Mouse (Mus musculus) hindbrain, embryonic 14.5 days (tissue): ENCODE data around the gene Drd4. TPM values are rescaled to one million over a fixed set of nuclear protein-coding genes. Genes with fewer than 3 reads are reported as not detected.

Source experiments
- ATAC-seq: fragments of 200-750 bp; cut with Nextera tagmentation; 2 replicates; pipeline ENCODE4 v1.8.0; 2017; ENCODE audit warnings: moderate number of reproducible peaks, mild to moderate bottlenecking, moderate TSS enrichment, moderate library complexity; ENCODE audit not compliant: low FRiP score
- DNase-seq: peaks from one replicate; pipeline ENCODE4 v3.0.0-alpha.2; 2015; ENCODE audit warnings: low spot score
- H3K27ac ChIP-seq: fragments of 300-500 bp; sonication (generic); 2 replicates; pipeline ENCODE4 v1.5.1; 2014; ENCODE audit warnings: mild to moderate bottlenecking, moderate library complexity
- H3K27me3 ChIP-seq: fragments of 300-500 bp; sonication (generic); 2 replicates; pipeline ENCODE4 v1.6.1; 2014; ENCODE audit warnings: mild to moderate bottlenecking, low read length, mixed read lengths; ENCODE audit not compliant: control insufficient read depth, insufficient read depth
- H3K36me3 ChIP-seq: fragments of 300-500 bp; sonication (generic); replicated peaks from 2 replicates; pipeline ENCODE4 v1.6.1; 2014; ENCODE audit not compliant: control insufficient read depth, insufficient read depth
- H3K4me1 ChIP-seq: fragments of 300-500 bp; sonication (generic); replicated peaks from 2 replicates; pipeline ENCODE4 v1.6.1; 2014; ENCODE audit warnings: antibody characterized with exemption, low read length, mixed read lengths; ENCODE audit not compliant: control insufficient read depth, insufficient read depth
- H3K4me2 ChIP-seq: fragments of 300-500 bp; sonication (generic); replicated peaks from 2 replicates; pipeline ENCODE4 v1.6.1; 2014; ENCODE audit warnings: mild to moderate bottlenecking, moderate library complexity
- H3K4me3 ChIP-seq: fragments of 300-500 bp; sonication (generic); replicated peaks from 2 replicates; pipeline ENCODE4 v1.5.1; 2014; ENCODE audit warnings: mild to moderate bottlenecking, low read length
- H3K9ac ChIP-seq: fragments of 300-500 bp; sonication (generic); 2 replicates; pipeline ENCODE4 v1.6.1; 2014
- H3K9me3 ChIP-seq: fragments of 300-500 bp; sonication (generic); 2 replicates; pipeline ENCODE4 v1.6.1; 2016; ENCODE audit warnings: low read length; ENCODE audit not compliant: control insufficient read depth
- WGBS: fragments of 180-500 bp; shearing (Covaris S2); extraction: QIAGEN DNeasy Blood & Tissue Kit; methylation state at CpG from one replicate; pipeline ENCODE4 v1.1.7; 2014; 5-methylcytosine and 5-hydroxymethylcytosine counted together
- polyA plus RNA-seq: library from polyadenylated mRNA; unstranded; fragments of >200 nt; fragmentation: Nextera tagmentation; extraction: Ambion mirVana; gene quantifications from 2 replicates; pipeline ENCODE4 v1.2.1, GENCODE M21; 2014

Gene Drd4
- polyA plus RNA-seq, 1 experiment from 2014 or later, result 0.88 TPM

DNA sequence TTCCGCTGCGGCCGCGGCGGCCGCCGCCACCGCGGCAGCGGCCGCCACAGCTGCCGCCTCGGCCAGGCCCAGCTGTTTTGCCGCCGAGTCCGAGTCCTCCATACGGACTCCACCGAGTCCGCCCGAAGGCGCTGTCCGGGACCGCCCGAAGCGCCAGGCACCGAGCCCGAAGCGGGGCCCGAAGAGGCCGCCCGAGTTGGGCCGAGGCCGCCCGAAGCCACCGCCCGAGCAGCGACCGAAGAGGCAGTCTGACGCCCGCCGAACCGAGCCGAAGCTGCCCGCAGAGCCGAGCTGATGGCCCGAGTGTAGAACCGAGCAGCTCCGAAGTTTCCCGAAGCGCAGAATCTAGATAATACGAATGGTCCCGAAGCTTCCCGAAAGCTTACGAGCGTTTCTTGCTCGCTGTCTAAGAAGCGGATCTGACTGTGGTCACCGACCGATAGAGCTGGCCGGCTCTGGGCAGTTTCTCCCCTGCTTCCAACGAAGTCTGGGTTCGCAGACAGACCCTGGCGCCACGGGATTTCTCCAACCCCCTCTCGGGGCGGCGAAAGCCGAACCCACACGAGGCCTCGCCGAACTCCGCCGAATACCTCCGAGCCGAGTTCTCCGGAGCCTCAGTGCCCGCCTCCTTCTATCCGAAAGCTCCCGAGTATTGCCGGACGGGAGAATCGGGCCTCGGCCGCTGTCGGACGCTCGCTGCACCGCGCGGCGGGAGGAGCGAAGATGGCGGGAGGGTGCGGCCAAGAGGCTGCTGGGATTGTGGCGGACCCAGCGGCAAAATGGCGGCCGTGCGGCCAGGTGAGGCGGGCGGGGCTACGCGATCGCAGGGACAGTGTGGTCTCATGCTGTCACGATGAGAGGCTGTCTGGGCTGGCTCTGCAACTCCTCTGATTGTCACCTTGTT lies 35.9 kb downstream of the Drd4 start, which contains the start of the genes Deaf1 and Tmem80:
TSS of gene Deaf1 (minus strand) at position 222 of the 904 bp plus-strand sequence.
TSS of gene Tmem80 (plus strand) at position 271 of the 904 bp plus-strand sequence.
- peaks cover 23% of the 10 kb centered on the region for H3K36me3 ChIP-seq
- H3K27me3 ChIP-seq, result no peaks in the 10 kb centered on the region
- H3K4me2 ChIP-seq, result peak within 1 kb of the TSS; percentile 98
- peak within 1 kb of the TSS; percentile 100 for H3K27ac ChIP-seq
- H3K4me3 ChIP-seq, result peak within 1 kb of the TSS; percentile 86
- ATAC-seq (peak; percentile 95), DNase-seq (peak; percentile 100)
- H3K9ac ChIP-seq, result peak within 1 kb of the TSS; percentile 94
- WGBS, result under 1% methylated on average over 102 of the region's 105 CpGs
- peaks cover 36% of the 10 kb centered on the region for H3K4me1 ChIP-seq
- H3K9me3 ChIP-seq, result no peaks in the 10 kb centered on the region

DNA sequence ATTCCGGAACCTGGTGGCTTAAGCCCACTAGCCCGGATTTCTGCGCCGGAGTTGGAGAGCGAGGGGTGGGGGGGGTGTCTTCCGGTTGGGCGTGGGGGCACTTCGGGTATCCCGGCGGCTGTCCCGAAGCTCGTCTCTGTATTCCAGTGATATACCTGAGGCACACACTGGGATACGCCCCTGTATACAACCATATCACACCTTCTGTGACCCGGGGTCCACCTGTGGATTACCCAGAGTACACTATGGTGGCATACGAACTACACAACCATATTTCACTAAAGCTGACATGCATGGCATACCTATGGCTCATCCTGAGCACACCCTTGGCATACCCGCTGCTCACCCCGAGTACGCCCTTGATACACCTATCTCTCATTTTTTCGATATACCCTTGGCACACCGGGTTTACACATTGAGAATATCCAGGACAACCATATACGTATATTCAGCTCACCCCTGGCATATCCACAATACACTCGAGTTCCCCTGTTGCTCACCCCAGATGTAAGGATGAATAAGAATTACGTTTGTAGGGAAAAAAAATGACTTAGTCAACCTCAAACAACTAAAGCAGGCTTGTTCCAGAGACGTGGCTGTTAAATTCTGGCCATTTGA lies 36.7 kb downstream of the Drd4 start:
- Histone ChIP-seq H3K4me3 (peak overlapping the region; percentile 86), H3K36me3 (peaks cover 23% of the 10 kb centered on the region), H3K4me1 (peaks cover 36% of the 10 kb centered on the region), H3K4me2 (peak overlapping the region; percentile 98), H3K9ac (peak overlapping the region; percentile 94), H3K9me3 (no peaks in the 10 kb centered on the region), H3K27me3 (no peaks in the 10 kb centered on the region), H3K27ac (peak overlapping the region; percentile 100)
- WGBS, result 19% methylated on average over 24 of the region's 24 CpGs
- DNase-seq, result peak; percentile 25
- ATAC-seq, result peak; percentile 32; the same call in 1 of the 2 replicates

DNA sequence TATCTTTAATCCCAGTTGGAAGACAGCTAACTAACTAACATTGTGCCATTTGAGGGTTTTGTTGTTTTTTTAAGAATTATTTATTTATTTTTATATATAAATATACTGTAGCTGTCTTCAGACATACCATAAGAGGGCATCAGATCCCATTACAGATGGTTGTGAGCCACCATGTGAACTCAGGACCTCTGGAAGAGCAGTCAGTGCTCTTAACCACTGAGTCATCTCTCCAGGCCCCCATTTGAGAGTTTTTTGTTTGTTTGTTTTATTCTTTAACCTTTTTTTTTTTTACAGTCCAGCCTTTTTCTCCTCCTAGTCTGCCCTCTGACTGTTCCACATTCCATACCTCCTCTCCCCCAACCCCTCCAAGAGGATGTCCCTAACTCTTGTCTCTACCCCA lies 38.9 kb downstream of the Drd4 start:
- Histone ChIP-seq H3K9ac (no peak overlapping the region), H3K27ac (no peak overlapping the region), H3K4me2 (no peak overlapping the region), H3K36me3 (peaks cover 24% of the 10 kb centered on the region), H3K4me3 (no peak overlapping the region), H3K27me3 (no peaks in the 10 kb centered on the region), H3K9me3 (no peaks in the 10 kb centered on the region), H3K4me1 (peaks cover 22% of the 10 kb centered on the region)
- DNase-seq, result no peak
- ATAC-seq, result no peak

DNA sequence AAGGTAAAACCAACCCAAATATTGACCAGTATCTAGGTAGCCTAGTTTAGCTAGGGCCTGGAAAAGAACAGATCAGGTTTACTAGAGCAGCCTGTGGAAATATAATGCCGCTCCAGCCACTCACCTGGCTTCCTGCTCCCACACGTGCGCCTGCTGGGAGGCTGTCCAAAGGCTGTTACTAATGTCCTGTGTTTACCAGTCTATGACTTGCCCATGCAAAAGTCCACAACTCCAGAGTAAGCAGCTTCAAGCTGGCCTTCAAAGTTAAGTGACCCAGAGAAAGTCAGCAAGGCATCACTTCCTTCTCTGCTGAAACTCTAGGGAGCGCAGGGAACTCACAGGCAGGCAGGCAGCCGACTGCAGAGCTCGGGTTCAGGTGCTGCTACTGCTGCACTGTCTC lies 40.2 kb downstream of the Drd4 start:
- H3K9ac ChIP-seq, result no peak overlapping the region
- H3K27me3 ChIP-seq, result no peaks in the 10 kb centered on the region
- H3K4me2 ChIP-seq, result no peak overlapping the region
- WGBS, result 91% methylated on average over 6 of the region's 6 CpGs
- no peak for DNase-seq
- peaks cover 34% of the 10 kb centered on the region for H3K36me3 ChIP-seq
- no peak overlapping the region for H3K4me3 ChIP-seq
- H3K27ac ChIP-seq, result no peak overlapping the region
- peaks cover 9% of the 10 kb centered on the region for H3K4me1 ChIP-seq
- no peaks in the 10 kb centered on the region for H3K9me3 ChIP-seq
- ATAC-seq, result no peak

DNA sequence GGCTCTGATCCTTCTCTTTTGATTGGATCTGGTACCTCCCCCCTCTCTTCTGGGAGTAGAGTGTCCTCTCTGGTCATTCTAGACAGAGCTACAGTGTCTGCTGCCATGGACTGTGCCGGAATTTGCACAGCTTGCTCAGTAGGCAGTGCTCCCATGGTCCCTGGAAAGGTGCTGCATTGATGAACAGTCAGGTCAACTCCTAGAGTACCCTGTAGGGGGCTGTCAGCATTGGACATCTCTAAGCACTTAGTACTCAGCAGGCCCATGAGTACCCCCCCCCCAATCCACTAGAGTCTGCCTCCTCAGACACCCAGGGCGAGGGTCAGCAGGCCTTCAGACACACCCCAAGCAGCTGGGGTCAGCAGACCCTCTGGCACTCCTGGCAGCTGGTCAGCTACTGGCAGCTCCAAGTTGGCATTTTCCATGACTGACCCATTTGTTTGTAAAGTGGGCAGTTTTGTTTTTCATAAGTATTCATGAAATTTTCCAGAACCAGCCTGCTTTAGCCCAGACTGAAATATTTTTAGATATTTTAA lies 43.3 kb downstream of the Drd4 start:
- no peak for DNase-seq
- Histone ChIP-seq H3K4me2 (no peak overlapping the region), H3K9me3 (no peaks in the 10 kb centered on the region), H3K27ac (no peak overlapping the region), H3K27me3 (0 out of 2 replicates have a peak, but pooled peaks cover 3% of the 10 kb centered on the region), H3K36me3 (peaks cover 34% of the 10 kb centered on the region), H3K9ac (no peak overlapping the region), H3K4me3 (no peak overlapping the region), H3K4me1 (peaks cover 3% of the 10 kb centered on the region; the same call in 1 of the 2 replicates)
- WGBS, result 89% methylated on average over 2 of the region's 2 CpGs
- ATAC-seq, result no peak

DNA sequence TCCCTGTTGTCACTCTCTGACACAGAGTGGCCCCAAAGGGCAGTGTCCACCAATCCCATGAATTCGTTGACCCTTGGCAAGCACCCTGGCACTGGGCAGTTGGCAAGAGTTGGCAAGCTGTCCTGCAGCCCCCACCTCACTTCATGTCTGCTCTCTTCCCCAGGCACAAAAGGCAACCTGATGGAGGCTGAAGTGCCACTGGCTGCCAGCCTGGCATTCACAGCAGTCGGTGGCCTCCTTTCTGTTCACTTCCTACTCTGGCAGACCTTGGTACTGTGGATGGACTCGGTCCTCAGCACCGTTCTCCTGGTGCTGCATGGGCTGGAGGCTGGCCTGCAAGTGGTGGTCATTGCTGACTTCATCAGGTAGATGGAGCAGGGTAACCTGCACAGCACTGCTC lies 43.9 kb downstream of the Drd4 start:
- ATAC-seq (no peak), DNase-seq (no peak)
- Histone ChIP-seq H3K9me3 (no peaks in the 10 kb centered on the region), H3K4me1 (peaks cover 3% of the 10 kb centered on the region; the same call in 1 of the 2 replicates), H3K27me3 (0 out of 2 replicates have a peak, but pooled peaks cover 3% of the 10 kb centered on the region), H3K9ac (no peak overlapping the region), H3K36me3 (peaks cover 34% of the 10 kb centered on the region), H3K4me2 (no peak overlapping the region), H3K4me3 (no peak overlapping the region), H3K27ac (no peak overlapping the region)
- WGBS, result 88% methylated on average over 4 of the region's 4 CpGs

DNA sequence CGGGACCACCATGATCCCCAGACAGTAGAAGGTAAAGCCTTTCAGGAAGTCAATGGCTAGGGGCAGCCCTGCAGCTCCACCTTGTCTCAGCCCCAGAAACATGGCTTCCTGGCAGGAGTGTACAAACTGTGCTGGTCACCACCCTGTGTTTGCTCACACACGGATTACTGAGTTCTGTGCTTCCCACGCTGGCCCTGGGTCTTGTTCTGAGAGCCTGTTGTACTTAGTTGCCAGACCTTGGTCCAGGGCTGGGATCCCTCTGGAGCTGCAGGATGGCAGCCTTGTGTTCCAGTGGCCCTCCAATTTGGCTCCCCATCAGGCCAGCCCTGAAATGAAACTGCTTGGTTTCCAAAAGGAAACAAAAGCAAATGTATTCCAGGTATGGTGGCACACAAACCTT lies 44.5 kb downstream of the Drd4 start:
- H3K36me3 ChIP-seq, result peaks cover 34% of the 10 kb centered on the region
- no peak overlapping the region for H3K27ac ChIP-seq
- DNase-seq, result no peak
- no peak overlapping the region for H3K9ac ChIP-seq
- WGBS, result 86% methylated on average over 3 of the region's 3 CpGs
- no peak overlapping the region for H3K4me3 ChIP-seq
- H3K4me2 ChIP-seq, result no peak overlapping the region
- H3K27me3 ChIP-seq, result 0 out of 2 replicates have a peak, but pooled peaks cover 3% of the 10 kb centered on the region
- no peaks in the 10 kb centered on the region for H3K9me3 ChIP-seq
- H3K4me1 ChIP-seq, result peaks cover 3% of the 10 kb centered on the region; the same call in 1 of the 2 replicates
- ATAC-seq, result no peak

DNA sequence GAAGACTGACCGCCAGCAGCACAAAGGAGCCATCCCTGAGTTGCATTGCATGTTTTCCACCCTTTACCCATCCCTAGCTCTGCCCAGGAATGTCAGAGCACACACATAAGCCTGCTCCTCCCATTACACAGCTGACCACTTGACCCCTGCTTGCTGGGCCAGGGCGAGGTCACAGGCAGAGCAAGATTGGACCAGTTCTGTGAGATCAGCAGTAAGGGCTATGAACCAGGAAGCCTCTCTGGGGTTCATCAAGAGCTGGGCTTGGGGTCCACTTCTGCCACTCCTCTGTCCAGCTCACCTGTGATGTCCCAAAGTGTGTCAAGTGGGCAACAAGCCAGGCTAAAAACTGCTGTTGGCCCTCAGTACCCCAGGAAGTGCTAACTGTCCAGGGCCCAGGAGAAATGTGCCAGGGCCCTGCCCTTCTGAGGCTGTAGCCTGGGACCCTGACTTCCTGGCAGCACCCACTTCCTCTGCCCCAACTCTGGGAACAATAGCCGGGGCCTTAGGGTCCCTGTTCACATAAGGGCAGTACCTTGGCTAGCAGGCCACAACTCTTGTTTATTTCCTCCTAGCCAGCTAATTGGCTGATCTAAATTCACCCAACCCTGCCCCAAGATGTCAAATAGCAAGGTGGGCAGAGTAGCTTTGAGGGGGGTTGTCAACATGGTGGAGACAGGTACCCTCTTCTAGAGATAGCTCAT lies 46.1 kb downstream of the Drd4 start:
- peaks cover 3% of the 10 kb centered on the region; the same call in 1 of the 2 replicates for H3K4me1 ChIP-seq
- no peak overlapping the region for H3K9ac ChIP-seq
- WGBS, result 85% methylated on average over 3 of the region's 3 CpGs
- H3K9me3 ChIP-seq, result no peaks in the 10 kb centered on the region
- DNase-seq (no peak), ATAC-seq (no peak)
- no peak overlapping the region for H3K4me3 ChIP-seq
- peaks cover 26% of the 10 kb centered on the region for H3K36me3 ChIP-seq
- H3K27me3 ChIP-seq, result 0 out of 2 replicates have a peak, but pooled peaks cover 3% of the 10 kb centered on the region
- no peak overlapping the region for H3K4me2 ChIP-seq
- H3K27ac ChIP-seq, result no peak overlapping the region
